Mouse (Mus musculus) CH12.LX (cell line): ENCODE data around the gene Arcn1. TPM values are rescaled to one million over a fixed set of nuclear protein-coding genes. Genes with fewer than 3 reads are reported as not detected.

Experiments used
- DNase-seq: peaks from one replicate; pipeline ENCODE4 v3.0.0-alpha.2; 2013; ENCODE audit errors: extremely low read depth
- H3K27ac ChIP-seq: 2 replicates; pipeline ENCODE4 v1.5.1; 2012; ENCODE audit warnings: low read depth, mild to moderate bottlenecking, control low read depth, moderate library complexity; ENCODE audit not compliant: insufficient read depth
- H3K27me3 ChIP-seq: replicated peaks from 2 replicates; pipeline ENCODE3; 2012; ENCODE audit warnings: inconsistent platforms
- H3K36me3 ChIP-seq, 2 experiments: replicated peaks in 1 of 2; 2 replicates each; pipeline versions ENCODE3 to v1.6.1; 2012; ENCODE audit warnings: inconsistent platforms in 1 of 2, low read length in 1 of 2, mild to moderate bottlenecking in 1 of 2, mixed read lengths in 1 of 2, moderate library complexity in 1 of 2; ENCODE audit not compliant: control insufficient read depth in 1 of 2, insufficient read depth in 1 of 2
- H3K4me1 ChIP-seq, 2 experiments: 2 replicates each; pipeline ENCODE4 v1.6.1; 2012; ENCODE audit warnings: inconsistent platforms in 1 of 2, moderate library complexity in 1 of 2; ENCODE audit not compliant: insufficient read depth in 2 of 2, control insufficient read depth in 1 of 2
- H3K4me2 ChIP-seq: 2 replicates; pipeline ENCODE4 v1.6.1; 2012; ENCODE audit warnings: low read depth, mild to moderate bottlenecking, control low read depth; ENCODE audit not compliant: poor library complexity, insufficient read depth, severe bottlenecking
- H3K4me3 ChIP-seq, 3 experiments: fragments of 150-350 bp in 1 of 3; sonication (generic) in 1 of 3; replicated peaks in 1 of 3; 2 replicates each; pipeline versions ENCODE3 to v1.5.1; 2011 to 2012; ENCODE audit warnings: low read depth in 2 of 3, low read length in 2 of 3, mild to moderate bottlenecking in 2 of 3, moderate library complexity in 2 of 3, control low read depth in 1 of 3, improper control_type of control experiment in 1 of 3, inconsistent platforms in 1 of 3, mixed read lengths in 1 of 3; ENCODE audit not compliant: poor library complexity in 1 of 3
- H3K79me2 ChIP-seq: replicated peaks from 2 replicates; pipeline ENCODE4 v1.6.1; 2012; ENCODE audit warnings: mild to moderate bottlenecking, moderate library complexity; ENCODE audit not compliant: control insufficient read depth, poor library complexity, insufficient read depth, severe bottlenecking; ENCODE audit errors: extremely low read depth
- H3K9ac ChIP-seq: 2 replicates; pipeline ENCODE4 v1.6.1; 2012; ENCODE audit warnings: low read depth, mild to moderate bottlenecking, control low read depth, moderate library complexity; ENCODE audit not compliant: insufficient read depth
- H3K9me3 ChIP-seq: replicated peaks from 2 replicates; pipeline ENCODE3; 2012; ENCODE audit warnings: low read length, inconsistent platforms, mixed read lengths
- CHD1 ChIP-seq: IDR thresholded peaks from 2 replicates; pipeline ENCODE4 v1.6.1; 2012; ENCODE audit warnings: low read depth, low read length, improper control_type of control experiment, inconsistent platforms
- CTCF ChIP-seq, 2 experiments: IDR thresholded peaks in 1 of 2; conservative IDR thresholded peaks in 1 of 2; 2 replicates each; pipeline ENCODE4 v1.5.1; 2011 to 2012; ENCODE audit warnings: low read depth in 2 of 2, low read length in 2 of 2, improper control_type of control experiment in 1 of 2, inconsistent platforms in 1 of 2, mild to moderate bottlenecking in 1 of 2, moderate library complexity in 1 of 2
- EP300 ChIP-seq: IDR thresholded peaks from 2 replicates; pipeline ENCODE4 v1.6.1; 2011; ENCODE audit warnings: low read length, improper control_type of control experiment
- ETS1 ChIP-seq: conservative IDR thresholded peaks from 2 replicates; pipeline ENCODE4 v1.6.1; 2012; ENCODE audit warnings: low read depth, mild to moderate bottlenecking, inconsistent platforms, low read length, improper control_type of control experiment, moderate library complexity
- IRF4 ChIP-seq: IDR thresholded peaks from 2 replicates; pipeline ENCODE4 v1.6.1; 2014; ENCODE audit warnings: low read depth, mild to moderate bottlenecking, inconsistent platforms, low read length, improper control_type of control experiment
- JUND ChIP-seq: conservative IDR thresholded peaks from 2 replicates; pipeline ENCODE4 v1.6.1; 2011; ENCODE audit warnings: low read depth, low read length, improper control_type of control experiment
- KAT2A ChIP-seq: IDR thresholded peaks from 2 replicates; pipeline ENCODE4 v1.6.1; 2012; ENCODE audit warnings: low read length, improper control_type of control experiment, inconsistent platforms; ENCODE audit not compliant: insufficient replicate concordance
- MAFK ChIP-seq: IDR thresholded peaks from 2 replicates; pipeline ENCODE4 v1.6.1; 2011; ENCODE audit warnings: low read length, improper control_type of control experiment; ENCODE audit not compliant: insufficient replicate concordance
- MAZ ChIP-seq: IDR thresholded peaks from 2 replicates; pipeline ENCODE4 v1.6.1; 2012; ENCODE audit warnings: low read depth, mild to moderate bottlenecking, inconsistent platforms, low read length, improper control_type of control experiment, moderate library complexity
- MYC ChIP-seq: IDR thresholded peaks from 2 replicates; pipeline ENCODE4 v1.6.1; 2011; ENCODE audit warnings: low read depth, mild to moderate bottlenecking, improper control_type of control experiment, low read length
- NRF1 ChIP-seq: IDR thresholded peaks from 2 replicates; pipeline ENCODE4 v1.6.1; 2014; ENCODE audit warnings: low read depth, mild to moderate bottlenecking, inconsistent platforms, low read length, improper control_type of control experiment, moderate library complexity
- PAX5 ChIP-seq: IDR thresholded peaks from 2 replicates; pipeline ENCODE4 v1.6.1; 2012; ENCODE audit warnings: low read length, inconsistent platforms, mixed read lengths
- TBP ChIP-seq: conservative IDR thresholded peaks from 2 replicates; pipeline ENCODE4 v1.6.1; 2011; ENCODE audit warnings: low read depth, low read length, improper control_type of control experiment
- TCF12 ChIP-seq: IDR thresholded peaks from 2 replicates; pipeline ENCODE4 v1.6.1; 2014; ENCODE audit warnings: low read depth, mild to moderate bottlenecking, inconsistent platforms, low read length, improper control_type of control experiment
- ZKSCAN1 ChIP-seq: IDR thresholded peaks from 2 replicates; pipeline ENCODE4 v1.6.1; 2012; ENCODE audit warnings: low read depth, inconsistent platforms, low read length, improper control_type of control experiment, borderline replicate concordance
- ZMIZ1 ChIP-seq: IDR thresholded peaks from 2 replicates; pipeline ENCODE4 v1.6.1; 2012; ENCODE audit warnings: low read depth, mild to moderate bottlenecking, inconsistent platforms, low read length, improper control_type of control experiment
- ZNF384 ChIP-seq: IDR thresholded peaks from 2 replicates; pipeline ENCODE4 v1.6.1; 2012; ENCODE audit warnings: low read depth, low read length, improper control_type of control experiment, inconsistent platforms
- dilution Hi-C: fragments of 300-500 bp; cut with MboI; formaldehyde crosslinking; loops from 2 replicates; pipeline ENCODE4 v1.14.3; 2020; ENCODE audit warnings: low sequenced_read_pairs; ENCODE audit not compliant: extremely low pct_unique_long_range_greater_than_20kb, extremely low pct_ligation_motif_present
- in situ Hi-C: fragments of 300-500 bp; cut with MboI; formaldehyde crosslinking; loops from 3 replicates; pipeline ENCODE4 v1.14.3; 2019; ENCODE audit warnings: low sequenced_read_pairs, low pct_ligation_motif_present, low pct_unique_long_range_greater_than_20kb, mixed read lengths
- polyA plus RNA-seq: library from polyadenylated mRNA; unstranded; fragments of >175 nt; gene quantifications from 2 replicates; pipeline ENCODE4 v1.2.1, GENCODE M21; 2012; ENCODE audit warnings: low read depth; ENCODE audit not compliant: insufficient read length
- total RNA-seq, 2 experiments: library from RNA; depleted of rRNA; stranded (reverse); fragments of 300-350 nt in 1 of 2; fragments of >200 nt in 1 of 2; gene quantifications; 2 replicates each; pipeline ENCODE4 v1.2.3; 2012 to 2014

Gene Arcn1
- total and polyA plus RNA-seq, 3 experiments = 79.4 to 150 (median 127) TPM

DNA sequence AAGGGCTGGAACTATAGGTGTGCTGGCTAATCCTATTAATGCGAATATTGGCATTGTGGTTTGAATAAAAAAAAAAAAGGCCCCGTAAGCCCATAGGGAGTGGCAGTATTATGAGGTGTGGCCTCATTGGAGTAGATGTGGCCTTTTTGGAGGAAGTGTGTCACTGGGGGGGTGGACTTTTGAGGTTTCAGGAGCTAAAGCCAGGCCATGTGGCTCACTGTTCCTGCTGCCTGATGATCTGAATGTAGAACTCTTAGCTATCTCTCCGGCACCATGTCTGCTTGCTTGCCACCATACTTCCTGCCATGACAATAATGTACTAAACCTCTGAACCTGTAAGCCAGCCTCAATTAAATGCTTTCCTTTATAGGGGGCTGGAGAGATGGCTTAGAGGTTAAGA is 20.3 kb downstream of the Arcn1 start:
- Histone ChIP-seq H3K9ac (no peak overlapping the region), H3K9me3 (no peaks in the 10 kb centered on the region), H3K4me1 (peaks cover 0 to 8% of the 10 kb centered on the region in 2 experiments; a peak in 1 of 4 replicates), H3K4me2 (no peak overlapping the region), H3K27me3 (no peaks in the 10 kb centered on the region), H3K36me3 (peaks cover 76 to 82% of the 10 kb centered on the region in 2 experiments), H3K27ac (no peak overlapping the region), H3K4me3 (no peak overlapping the region), H3K79me2 (peaks cover 3% of the 10 kb centered on the region; the same call in 1 of the 2 replicates)
- TF ChIP-seq KAT2A (no peak), NRF1 (no peak), PAX5 (no peak), JUND (no peak), ZMIZ1 (no peak), TCF12 (no peak), MYC (no peak), ZNF384 (no peak), CTCF (conservative IDR thresholded peaks at IDR 0.05 in 1 of 2, IDR thresholded peaks at IDR 0.05 in 1 of 2; ENCODE audit: low read depth in 2 of 2, low read length in 2 of 2) (no peak), IRF4 (no peak)
- in situ Hi-C loops = no loop called here
- DNase-seq = no peak
- dilution Hi-C loops = no loop called here

GRCm38 (mm10) chr9:44746666-44747065 is 21.0 kb downstream of the Arcn1 start:
- peaks cover 3% of the 10 kb centered on the region; the same call in 1 of the 2 replicates for H3K79me2 ChIP-seq
- no peak for DNase-seq
- in situ Hi-C loops (no loop called here), dilution Hi-C loops (no loop called here)
- TF ChIP-seq ZNF384 (no peak), ZKSCAN1 (no peak), KAT2A (no peak), EP300 (no peak), TBP (no peak), NRF1 (no peak), MAZ (no peak), TCF12 (no peak), ETS1 (no peak), MAFK (no peak), CHD1 (no peak)
- H3K36me3 ChIP-seq = peaks cover 72 to 77% of the 10 kb centered on the region in 2 experiments
- peaks cover 0 to 8% of the 10 kb centered on the region in 2 experiments; a peak in 1 of 4 replicates for H3K4me1 ChIP-seq
- H3K27me3 ChIP-seq = no peaks in the 10 kb centered on the region
- no peak overlapping the region for H3K4me2 ChIP-seq
- no peak overlapping the region for H3K4me3 ChIP-seq
- no peak overlapping the region for H3K27ac ChIP-seq
- H3K9ac ChIP-seq = no peak overlapping the region
- no peaks in the 10 kb centered on the region for H3K9me3 ChIP-seq
